Mouse (Mus musculus) embryonic facial prominence, embryonic 10.5 days (tissue): Measurements from ENCODE around the gene Grk3. TPM values are rescaled to one million over a fixed set of nuclear protein-coding genes. Genes with fewer than 3 reads are reported as not detected.

Source experiments
- DNase-seq: peaks from one replicate; pipeline ENCODE4 v3.0.0-alpha.2; 2017; ENCODE audit warnings: low spot score
- H3K27ac ChIP-seq: fragments of 300-500 bp; sonication (generic); replicated peaks from 2 replicates; pipeline ENCODE4 v1.5.1; 2016; ENCODE audit warnings: mild to moderate bottlenecking
- H3K27me3 ChIP-seq: fragments of 300-500 bp; sonication (generic); replicated peaks from 2 replicates; pipeline ENCODE4 v1.6.1; 2016; ENCODE audit warnings: low read depth, mild to moderate bottlenecking; ENCODE audit not compliant: poor library complexity, severe bottlenecking
- H3K36me3 ChIP-seq: fragments of 300-500 bp; sonication (generic); replicated peaks from 2 replicates; pipeline ENCODE4 v1.6.1; 2016; ENCODE audit warnings: mild to moderate bottlenecking, moderate library complexity
- H3K4me1 ChIP-seq: fragments of 300-500 bp; sonication (generic); 2 replicates; pipeline ENCODE4 v1.6.1; 2016
- H3K4me3 ChIP-seq: fragments of 300-500 bp; sonication (generic); 2 replicates; pipeline ENCODE4 v1.5.1; 2016; ENCODE audit warnings: mild to moderate bottlenecking, moderate library complexity
- H3K9me3 ChIP-seq: fragments of 300-500 bp; sonication (generic); 2 replicates; pipeline ENCODE4 v1.6.1; 2016; ENCODE audit warnings: mild to moderate bottlenecking
- WGBS: fragments of 180-500 bp; shearing (Covaris S2); methylation state at CpG from one replicate; pipeline ENCODE4 v1.1.7; 2016; 5-methylcytosine and 5-hydroxymethylcytosine counted together
- polyA plus RNA-seq: library from polyadenylated mRNA; unstranded; fragments of >200 nt; fragmentation: Nextera tagmentation; extraction: Ambion mirVana; gene quantifications from 2 replicates; pipeline ENCODE4 v1.2.1, GENCODE M21; 2016

Grk3 gene
- polyA plus RNA-seq, 1 experiment from 2014 or later: 5.9 TPM

DNA sequence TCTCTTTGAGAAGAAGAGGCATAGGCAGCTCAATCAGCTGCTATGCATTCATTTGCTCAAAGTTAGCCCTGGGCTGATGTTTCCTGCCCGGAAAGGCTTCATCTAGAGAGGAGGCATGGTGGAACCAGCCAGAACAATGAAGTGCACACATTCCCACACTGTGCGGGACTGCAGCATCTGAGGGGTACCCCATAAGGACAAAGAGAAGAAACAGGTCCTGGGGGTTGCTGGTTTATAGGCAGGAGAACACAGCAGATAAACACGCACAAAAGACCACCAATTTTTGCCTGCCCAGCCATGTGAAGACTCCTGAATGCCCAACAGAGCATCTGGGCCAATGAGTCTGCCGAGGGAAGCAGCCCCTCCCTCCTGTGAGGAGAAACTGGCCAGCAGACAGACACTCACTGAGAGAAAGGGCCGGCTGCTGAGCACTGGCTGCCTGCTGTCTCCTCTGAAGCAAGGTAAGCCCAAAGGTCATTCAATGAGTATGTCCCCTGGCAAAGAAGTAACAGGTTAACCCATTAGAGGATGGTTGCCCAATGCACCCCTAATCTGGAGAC is 12.7 kb downstream of the Grk3 start:
- Histone ChIP-seq H3K9me3 (no peaks in the 10 kb centered on the region), H3K27me3 (no peaks in the 10 kb centered on the region), H3K4me1 (peaks cover 11% of the 10 kb centered on the region; the same call in 1 of the 2 replicates), H3K4me3 (no peak overlapping the region), H3K27ac (no peak overlapping the region), H3K36me3 (no peaks in the 10 kb centered on the region)
- DNase-seq: no peak
- 43% methylated on average over 5 of the region's 5 CpGs for WGBS

DNA sequence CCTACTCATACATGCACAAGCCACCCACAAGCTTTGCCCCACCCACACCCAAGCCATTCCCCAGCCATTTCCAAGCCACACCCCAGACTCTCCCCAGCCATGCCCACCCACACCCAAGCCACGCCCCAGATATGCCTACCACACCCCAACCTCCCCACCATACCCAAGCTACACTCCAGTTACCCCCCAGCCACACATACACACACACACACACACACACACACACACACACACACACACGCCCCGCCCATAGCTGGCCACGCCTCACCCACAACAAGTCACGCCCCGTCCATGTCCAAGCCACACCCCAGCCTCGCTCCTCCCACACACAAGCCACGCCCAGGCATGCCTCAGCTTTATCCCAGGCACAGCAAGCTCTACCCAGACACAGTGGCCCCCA is 16.4 kb downstream of the Grk3 start:
- Histone ChIP-seq H3K4me1 (peaks cover 9% of the 10 kb centered on the region; the same call in 1 of the 2 replicates), H3K27ac (no peak overlapping the region), H3K36me3 (peaks cover 10% of the 10 kb centered on the region), H3K9me3 (no peaks in the 10 kb centered on the region), H3K27me3 (no peaks in the 10 kb centered on the region), H3K4me3 (no peak overlapping the region)
- 79% methylated on average over 8 of the region's 8 CpGs for WGBS
- DNase-seq: no peak

DNA sequence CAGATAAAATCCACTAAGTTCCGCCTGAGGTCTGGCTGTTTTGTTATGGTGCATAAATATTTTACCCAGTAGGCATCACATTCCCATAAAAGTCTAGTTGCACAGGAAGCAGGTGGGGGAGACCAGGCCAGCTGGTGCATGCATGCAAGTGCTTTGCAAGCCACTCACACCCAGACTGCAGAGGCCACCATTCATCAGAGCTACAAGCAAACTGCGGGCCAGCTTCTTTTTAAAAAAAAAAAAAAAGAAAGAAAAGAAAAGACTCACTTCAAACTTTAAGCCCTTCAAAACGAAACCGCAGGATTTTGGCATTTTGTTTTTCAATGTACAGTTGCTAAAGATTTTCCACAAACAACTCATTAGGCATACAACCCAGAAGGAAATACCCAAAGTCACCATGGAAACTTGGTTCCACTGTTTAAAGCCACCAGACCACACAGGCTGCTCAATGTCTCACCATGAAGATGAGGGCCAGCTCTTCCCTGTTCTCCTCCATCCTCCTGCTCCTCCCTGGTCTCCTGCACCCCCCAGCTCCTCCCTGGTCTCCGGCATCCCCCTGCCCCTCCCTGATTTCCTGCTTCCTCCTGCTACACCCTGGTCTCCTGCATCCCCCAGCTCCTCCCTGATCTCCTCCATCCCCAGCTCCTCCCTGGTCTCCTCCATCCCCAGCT is 17.9 kb downstream of the Grk3 start:
- WGBS: 69% methylated on average over 5 of the region's 5 CpGs
- Histone ChIP-seq H3K9me3 (no peaks in the 10 kb centered on the region), H3K27me3 (no peaks in the 10 kb centered on the region), H3K4me3 (no peak overlapping the region), H3K27ac (no peak overlapping the region), H3K4me1 (peaks cover 5% of the 10 kb centered on the region; the same call in 1 of the 2 replicates), H3K36me3 (peaks cover 10% of the 10 kb centered on the region)
- DNase-seq: no peak

DNA sequence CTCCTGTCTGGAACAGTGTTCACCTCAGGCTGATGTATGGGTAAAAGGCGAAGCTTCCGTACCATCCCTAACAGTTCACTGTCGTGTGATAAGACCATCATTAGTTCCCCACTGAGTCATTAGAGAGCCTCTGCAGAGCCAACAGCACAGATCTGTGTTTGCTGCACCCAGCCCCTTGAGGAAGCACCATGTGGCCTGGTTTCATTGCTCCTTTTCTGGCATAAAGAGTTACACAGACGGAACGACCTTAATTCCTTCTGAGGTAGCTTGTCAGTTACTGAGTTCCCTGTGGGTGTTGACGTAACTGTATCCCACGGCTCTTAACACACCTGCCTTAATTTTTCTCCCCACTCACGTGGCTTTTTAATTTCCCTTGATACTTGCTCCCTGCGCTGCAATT is 24.3 kb downstream of the Grk3 start:
- 85% methylated on average over 9 of the region's 9 CpGs for WGBS
- Histone ChIP-seq H3K27ac (no peak overlapping the region), H3K4me3 (no peak overlapping the region), H3K4me1 (no peaks in the 10 kb centered on the region), H3K9me3 (0 out of 2 replicates have a peak, but pooled peaks cover 2% of the 10 kb centered on the region), H3K36me3 (peaks cover 9% of the 10 kb centered on the region), H3K27me3 (no peaks in the 10 kb centered on the region)
- no peak for DNase-seq

DNA sequence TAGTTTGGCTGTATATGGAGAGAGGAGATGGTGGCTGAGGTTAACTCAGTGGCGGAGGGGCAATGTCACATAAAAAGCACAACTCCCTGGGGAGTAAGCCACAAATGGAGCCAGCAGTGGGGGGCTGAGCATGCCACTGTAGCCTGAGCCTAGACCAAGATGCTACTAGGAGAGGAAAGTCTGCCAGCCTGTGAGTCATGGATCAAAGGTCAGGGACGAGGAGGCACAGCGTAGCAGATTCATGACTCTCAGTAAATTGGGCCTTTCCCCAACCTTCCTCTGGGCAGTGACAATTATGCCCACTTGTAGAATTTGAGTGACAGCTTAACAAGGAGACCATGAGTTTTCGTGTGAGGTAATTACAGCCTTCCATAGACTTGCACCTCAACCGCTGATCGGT is 33.7 kb downstream of the Grk3 start:
- DNase-seq: no peak
- 42% methylated on average over 6 of the region's 6 CpGs for WGBS
- 0 out of 2 replicates have a peak, but pooled peaks cover 6% of the 10 kb centered on the region for H3K27me3 ChIP-seq
- H3K4me1 ChIP-seq: peaks cover 18% of the 10 kb centered on the region
- no peak overlapping the region for H3K4me3 ChIP-seq
- H3K9me3 ChIP-seq: no peaks in the 10 kb centered on the region
- H3K36me3 ChIP-seq: no peaks in the 10 kb centered on the region
- no peak overlapping the region for H3K27ac ChIP-seq

DNA sequence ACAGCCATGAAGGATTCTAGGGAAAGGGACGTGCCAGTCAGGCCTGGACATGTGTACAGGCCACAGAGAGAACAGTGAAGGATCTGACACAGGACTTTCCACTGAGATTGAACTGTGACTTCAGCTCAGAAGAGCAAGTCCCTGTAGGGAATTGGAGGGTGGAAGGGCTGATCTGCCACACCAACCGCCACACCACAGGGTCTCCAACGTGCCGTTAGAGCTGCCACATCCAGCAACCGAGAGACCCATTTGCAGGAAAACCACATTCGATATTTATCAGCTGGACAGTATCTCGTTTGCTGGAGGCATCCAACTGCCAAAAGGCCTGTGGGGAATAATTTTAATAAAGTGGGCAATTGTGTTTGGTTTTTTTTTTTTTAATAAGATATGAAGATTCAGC is 35.9 kb downstream of the Grk3 start:
- H3K27me3 ChIP-seq: 0 out of 2 replicates have a peak, but pooled peaks cover 6% of the 10 kb centered on the region
- peaks cover 18% of the 10 kb centered on the region for H3K4me1 ChIP-seq
- DNase-seq: no peak
- H3K27ac ChIP-seq: no peak overlapping the region
- H3K4me3 ChIP-seq: no peak overlapping the region
- H3K9me3 ChIP-seq: no peaks in the 10 kb centered on the region
- 93% methylated on average over 7 of the region's 7 CpGs for WGBS
- no peaks in the 10 kb centered on the region for H3K36me3 ChIP-seq

DNA sequence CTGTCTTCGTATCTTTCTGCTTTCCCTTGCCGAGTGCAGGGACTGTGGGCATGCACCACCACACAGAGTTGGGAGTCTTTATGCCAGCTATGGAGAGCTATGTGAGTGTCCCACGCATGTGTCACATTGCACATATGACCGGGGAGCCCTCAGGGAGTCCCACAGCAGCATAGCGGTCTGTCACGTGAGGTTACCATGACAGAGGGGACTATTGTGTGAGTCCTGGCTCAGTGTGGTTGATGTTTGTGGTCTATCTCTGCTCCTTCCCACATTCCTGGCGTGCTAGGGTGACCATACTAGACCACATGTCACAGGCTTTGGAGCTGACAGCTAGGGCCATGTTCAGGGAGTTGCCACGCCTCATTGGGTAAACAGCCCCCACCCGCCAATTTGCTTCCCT is 36.4 kb downstream of the Grk3 start:
- H3K27ac ChIP-seq: no peak overlapping the region
- H3K36me3 ChIP-seq: no peaks in the 10 kb centered on the region
- H3K4me3 ChIP-seq: no peak overlapping the region
- H3K27me3 ChIP-seq: 0 out of 2 replicates have a peak, but pooled peaks cover 6% of the 10 kb centered on the region
- no peaks in the 10 kb centered on the region for H3K9me3 ChIP-seq
- H3K4me1 ChIP-seq: peaks cover 18% of the 10 kb centered on the region
- WGBS: 94% methylated on average over 9 of the region's 9 CpGs
- DNase-seq: no peak

DNA sequence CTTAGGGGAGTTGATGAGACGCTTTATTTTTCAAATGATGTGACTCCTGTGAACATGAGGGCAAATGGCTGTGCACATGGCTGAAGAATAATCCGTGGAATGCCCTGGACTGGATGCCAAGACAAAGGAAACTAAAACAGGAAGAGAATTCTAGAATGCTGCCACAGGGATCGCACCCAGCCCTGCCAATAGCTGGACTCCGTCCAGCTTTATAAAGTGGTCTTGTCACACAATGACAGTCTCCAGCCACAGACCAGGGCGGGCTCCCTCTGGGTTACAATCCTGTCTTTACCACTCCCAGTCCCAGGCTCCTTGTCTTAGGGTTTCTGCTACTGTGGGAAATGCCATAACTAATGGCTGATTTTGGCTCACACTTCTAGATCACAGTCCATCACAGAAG is 38.5 kb downstream of the Grk3 start:
- Histone ChIP-seq H3K4me1 (peaks cover 24% of the 10 kb centered on the region), H3K9me3 (no peaks in the 10 kb centered on the region), H3K4me3 (no peak overlapping the region), H3K27ac (no peak overlapping the region), H3K36me3 (no peaks in the 10 kb centered on the region), H3K27me3 (0 out of 2 replicates have a peak, but pooled peaks cover 6% of the 10 kb centered on the region)
- WGBS: 84% methylated on average over 5 of the region's 5 CpGs
- no peak for DNase-seq

DNA sequence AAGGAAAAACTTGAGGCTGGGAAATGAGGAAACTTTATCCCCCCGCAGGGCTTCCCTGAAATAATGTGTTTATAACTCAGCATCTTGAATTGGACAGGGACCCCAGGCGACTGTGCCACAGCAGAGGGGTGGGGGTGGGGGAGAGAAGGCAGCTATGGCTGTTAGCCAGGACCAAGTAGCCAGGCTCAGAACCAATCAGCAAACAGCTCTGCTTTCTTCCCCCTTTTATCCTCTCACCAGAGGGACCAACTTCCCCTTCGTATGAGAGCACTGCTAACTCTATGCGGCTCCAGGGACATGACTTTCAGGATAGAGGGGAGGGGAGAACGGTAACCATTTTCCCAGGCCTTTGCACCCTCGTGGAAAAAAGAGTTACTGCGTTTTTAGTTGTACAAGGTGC is 42.0 kb downstream of the Grk3 start:
- 64% methylated on average over 7 of the region's 7 CpGs for WGBS

DNA sequence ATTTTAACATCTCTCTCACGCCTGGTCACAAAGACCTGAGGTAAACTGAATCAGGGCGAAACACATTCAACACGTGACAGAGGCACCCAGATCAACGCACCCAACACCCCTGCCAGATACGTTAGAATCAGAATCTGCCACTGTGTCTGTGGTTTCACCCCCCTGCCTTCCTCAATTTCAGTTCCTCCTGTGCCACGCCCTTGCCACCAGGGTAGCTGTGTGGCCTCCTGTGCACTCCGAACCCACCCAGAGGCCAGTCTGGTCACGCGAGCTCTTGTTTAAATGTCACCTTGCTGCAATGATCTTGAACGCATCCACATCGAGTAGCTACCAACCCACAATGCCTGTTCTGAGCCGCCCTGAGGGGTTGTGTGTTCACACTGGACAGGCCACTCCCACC is 43.3 kb downstream of the Grk3 start:
- Histone ChIP-seq H3K36me3 (no peaks in the 10 kb centered on the region), H3K9me3 (no peaks in the 10 kb centered on the region), H3K27ac (no peak overlapping the region), H3K27me3 (no peaks in the 10 kb centered on the region), H3K4me1 (peaks cover 16% of the 10 kb centered on the region), H3K4me3 (no peak overlapping the region)
- no peak for DNase-seq
- 84% methylated on average over 12 of the region's 12 CpGs for WGBS

More for the DNA sequence above, 42.0 kb downstream of the Grk3 start:
- no peak for DNase-seq
- Histone ChIP-seq H3K27me3 (no peaks in the 10 kb centered on the region), H3K9me3 (no peaks in the 10 kb centered on the region), H3K27ac (no peak overlapping the region), H3K4me3 (no peak overlapping the region), H3K4me1 (peaks cover 16% of the 10 kb centered on the region), H3K36me3 (no peaks in the 10 kb centered on the region)

DNA sequence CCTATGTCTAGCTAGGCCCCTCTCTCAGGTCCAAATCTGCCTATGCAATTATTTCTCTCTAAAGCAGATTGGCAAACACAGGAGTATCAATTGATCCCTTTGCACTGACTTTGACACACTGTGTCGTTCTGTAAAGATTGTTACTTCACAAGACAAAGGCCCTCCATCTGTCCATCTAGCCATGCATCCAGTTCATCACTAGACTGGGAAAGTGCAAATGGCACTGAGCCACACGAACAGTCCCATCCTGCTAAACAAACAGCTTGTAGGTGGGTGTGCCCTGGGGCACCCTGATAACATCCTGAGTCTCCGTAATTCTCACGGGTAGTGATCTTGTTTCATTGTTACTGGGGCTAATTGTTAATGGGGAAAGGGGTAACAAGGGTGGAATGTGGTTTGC is 52.1 kb downstream of the Grk3 start:
- no peaks in the 10 kb centered on the region for H3K27me3 ChIP-seq
- no peak for DNase-seq

DNA sequence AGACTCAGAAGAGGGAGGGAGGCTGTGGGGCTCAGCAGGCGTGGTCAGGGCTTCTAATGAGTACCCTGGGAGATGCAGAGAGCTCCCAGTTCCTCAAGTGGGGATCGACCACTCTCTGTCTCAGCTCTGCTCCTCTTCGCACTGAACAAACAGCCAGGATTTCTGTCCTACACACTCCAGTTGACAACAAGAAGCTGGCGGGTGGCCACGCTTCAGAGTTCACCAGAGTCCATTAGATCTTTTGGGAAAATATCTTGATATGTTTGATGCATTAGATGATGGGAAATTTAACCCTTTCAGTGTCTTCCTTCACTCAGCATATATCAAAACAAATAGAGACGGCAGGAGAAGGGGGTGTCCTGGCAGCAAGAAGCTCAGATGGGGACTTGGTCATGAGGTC is 53.4 kb downstream of the Grk3 start:
- peaks cover 47% of the 10 kb centered on the region for H3K4me1 ChIP-seq
- no peaks in the 10 kb centered on the region for H3K27me3 ChIP-seq
- no peak overlapping the region for H3K27ac ChIP-seq
- no peaks in the 10 kb centered on the region for H3K36me3 ChIP-seq
- no peak overlapping the region for H3K4me3 ChIP-seq
- DNase-seq: no peak
- WGBS: 88% methylated on average over 6 of the region's 6 CpGs
- no peaks in the 10 kb centered on the region for H3K9me3 ChIP-seq

More for the DNA sequence above, 52.1 kb downstream of the Grk3 start:
- H3K36me3 ChIP-seq: no peaks in the 10 kb centered on the region
- no peak overlapping the region for H3K27ac ChIP-seq
- WGBS: 55% methylated on average over 4 of the region's 4 CpGs
- H3K4me1 ChIP-seq: peaks cover 40% of the 10 kb centered on the region
- H3K9me3 ChIP-seq: no peaks in the 10 kb centered on the region
- no peak overlapping the region for H3K4me3 ChIP-seq

DNA sequence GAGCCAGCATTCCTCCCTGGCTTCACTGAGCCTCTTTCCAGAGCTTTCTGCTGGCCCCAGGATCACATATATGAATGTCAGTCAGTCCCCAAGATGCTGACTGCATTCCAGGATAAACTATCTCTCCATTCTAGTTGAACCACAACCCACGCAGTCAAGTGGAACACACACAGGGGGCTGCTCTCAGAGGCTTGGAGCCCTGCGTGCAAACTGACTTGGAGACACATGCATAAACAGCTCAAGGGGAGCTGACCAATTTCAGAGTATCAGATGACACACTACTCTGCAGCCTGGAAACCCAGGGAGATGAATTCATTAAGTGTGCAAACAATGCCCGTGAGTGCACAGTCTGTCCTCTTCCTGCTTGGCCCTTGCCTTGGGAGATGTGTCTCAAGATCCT is 54.7 kb downstream of the Grk3 start:
- 10% methylated on average over 3 of the region's 3 CpGs for WGBS
- no peaks in the 10 kb centered on the region for H3K9me3 ChIP-seq
- no peaks in the 10 kb centered on the region for H3K27me3 ChIP-seq
- H3K4me1 ChIP-seq: peaks cover 56% of the 10 kb centered on the region
- DNase-seq: peak; percentile 42
- no peak overlapping the region for H3K4me3 ChIP-seq
- H3K27ac ChIP-seq: peak overlapping the region; percentile 1; the same call in 1 of the 2 replicates
- no peaks in the 10 kb centered on the region for H3K36me3 ChIP-seq
